ENCODE assay signal across 7 mouse cellular contexts in genomic region chr1:189972790-189973406, GRCm38 (mm10). TPM values are rescaled to one million over a fixed set of nuclear protein-coding genes. Genes with fewer than 3 reads are reported as not detected.
DNase-seq lines count a peak whose midpoint lies in the region; ATAC-seq lines count a peak whose summit lies in the region.

No protein-coding gene starts in this region.

- no peak overlapping the region for H3K9ac ChIP-seq in intestine, embryonic 16.5 days (ENCODE audit: low read depth, low read length)
- H3K9ac ChIP-seq in midbrain, embryonic 11.5 days (ENCODE audit: low read length), result no peak overlapping the region

- peak overlapping the region; percentile 46 for H3K4me2 ChIP-seq in intestine, embryonic 16.5 days (ENCODE audit: low read depth, low read length)
- peak overlapping the region; percentile 16; the same call in 1 of the 2 replicates for H3K4me2 ChIP-seq in midbrain, embryonic 11.5 days

- H3K4me3 ChIP-seq in intestine, embryonic 16.5 days (ENCODE audit: low read length), result peak overlapping the region; percentile 15; the same call in 1 of the 2 replicates
- no peak overlapping the region for H3K4me3 ChIP-seq in midbrain, embryonic 11.5 days (ENCODE audit: low read depth, low read length)

- DNase-seq in adrenal gland, adult 8-10 months, result peak; percentile 54
- peak; percentile 86 for DNase-seq in embryo, embryonic 9.5 days (ENCODE audit: extremely low spot score)
- peak; percentile 78 to 84 for DNase-seq in gastrocnemius, postnatal 4 days (ENCODE audit: low spot score in 2 of 2)
- peak; percentile 67 to 71 for DNase-seq in left cerebral cortex, postnatal 36 days (ENCODE audit: low spot score in 2 of 2)
- DNase-seq in midbrain, embryonic 11.5 days (ENCODE audit: low spot score, missing footprints), result peak; percentile 98
- peak; percentile 70 for DNase-seq in skeletal muscle tissue, adult 2 months (ENCODE audit: low read depth, low spot score)

- peaks cover 3% of the 10 kb centered on the region; the same call in 1 of the 2 replicates for H3K4me1 ChIP-seq in intestine, embryonic 16.5 days (ENCODE audit: control insufficient read depth, insufficient read depth, low read length)
- peaks cover 12% of the 10 kb centered on the region; the same call in 1 of the 2 replicates for H3K4me1 ChIP-seq in midbrain, embryonic 11.5 days (ENCODE audit: control insufficient read depth, insufficient read depth, low read length)

- intact Hi-C loops in left cerebral cortex, postnatal 36 days (cut with DNase I), result loop anchor here (2.0 to 10.0 kb wide), 3 partner anchors 86 to 948 kb away; no protein-coding TSS in a partner anchor

- H3K9me3 ChIP-seq in intestine, embryonic 16.5 days (ENCODE audit: control insufficient read depth, low read length), result no peaks in the 10 kb centered on the region
- H3K9me3 ChIP-seq in midbrain, embryonic 11.5 days (ENCODE audit: control insufficient read depth, low read length), result no peaks in the 10 kb centered on the region

- no peaks in the 10 kb centered on the region for H3K27me3 ChIP-seq in intestine, embryonic 16.5 days (replicated peaks; ENCODE audit: control insufficient read depth, insufficient read depth, low read length)
- H3K27me3 ChIP-seq in midbrain, embryonic 11.5 days (ENCODE audit: control insufficient read depth, insufficient read depth, low read length), result no peaks in the 10 kb centered on the region

- ATAC-seq in intestine, embryonic 16.5 days, result peak; percentile 74
- ATAC-seq in midbrain, embryonic 11.5 days (ENCODE audit: low FRiP score), result peak; percentile 80

- no peak overlapping the region for H3K27ac ChIP-seq in intestine, embryonic 16.5 days (ENCODE audit: low read length)
- H3K27ac ChIP-seq in midbrain, embryonic 11.5 days (ENCODE audit: low read depth, low read length), result no peak overlapping the region

- WGBS in intestine, embryonic 16.5 days, result 16% methylated on average over 13 of the region's 13 CpGs
- WGBS in midbrain, embryonic 11.5 days, result 21% methylated on average over 13 of the region's 13 CpGs

- no peaks in the 10 kb centered on the region for H3K36me3 ChIP-seq in intestine, embryonic 16.5 days (ENCODE audit: control insufficient read depth, insufficient read depth, low read length)
- H3K36me3 ChIP-seq in midbrain, embryonic 11.5 days (ENCODE audit: control insufficient read depth, insufficient read depth, low read length), result no peaks in the 10 kb centered on the region

RNA-seq across cellular contexts. Expression of gene Smyd2, which starts 50.7 kb away (rescaled TPM):
- 10 to 100 TPM; 82.4 to 88.4 (median 85.1) TPM for total RNA-seq in adrenal gland, adult 8-10 months (2022)
- 100 to 1,000 TPM; 144 to 145 TPM for total RNA-seq in gastrocnemius, postnatal 4 days (2021)
- 97.4 and 106 TPM in 2 replicates for polyA plus RNA-seq in intestine, embryonic 16.5 days (2015; fragmentation: Nextera tagmentation; extraction: Ambion mirVana)
- 100 to 1,000 TPM in 1 of 2 experiments, 10 to 100 TPM in 1; 95.7 to 112 TPM for total RNA-seq in left cerebral cortex, postnatal 36 days (2021)
- polyA plus RNA-seq in midbrain, embryonic 11.5 days (2014; fragmentation: Nextera tagmentation; extraction: Ambion mirVana), result 50.9 and 54.9 TPM in 2 replicates
